Mouse (Mus musculus): ENCODE results near the gene Fpr2. TPM values are rescaled to one million over a fixed set of nuclear protein-coding genes. Genes with fewer than 3 reads are reported as not detected.

The Fpr2 gene
- 100 to 1,000 TPM; 343 to 403 TPM for total RNA-seq (2023)

DNA sequence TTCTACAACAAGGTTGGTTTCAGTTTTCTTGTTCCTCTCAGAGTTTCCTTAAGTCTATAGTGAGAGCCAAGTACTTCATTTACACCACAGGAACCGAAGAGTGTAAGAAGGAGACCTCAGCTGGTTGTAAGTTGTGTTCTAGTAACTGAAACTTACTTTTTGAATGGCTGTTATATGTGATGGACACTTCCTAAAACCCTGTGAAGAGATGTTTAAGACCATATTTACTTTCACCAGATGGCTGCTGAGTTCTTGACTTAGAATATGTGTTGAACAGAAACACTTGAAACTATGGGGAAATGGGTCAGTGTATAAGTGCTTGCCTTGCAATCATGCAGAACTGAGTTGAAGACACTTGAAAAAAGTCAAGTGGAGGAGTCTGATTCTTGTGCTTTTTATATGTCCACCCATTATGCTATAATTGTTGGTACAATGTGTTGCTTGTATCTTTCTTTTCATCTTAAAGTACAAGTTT is at the start of gene Fpr2, which contains the start of gene Fpr3:
Gene Fpr2, plus strand, starts transcription at position 51 of the 475 bp plus-strand sequence.
Gene Fpr3, plus strand, starts transcription at position 79 of the 475 bp plus-strand sequence.

DNA sequence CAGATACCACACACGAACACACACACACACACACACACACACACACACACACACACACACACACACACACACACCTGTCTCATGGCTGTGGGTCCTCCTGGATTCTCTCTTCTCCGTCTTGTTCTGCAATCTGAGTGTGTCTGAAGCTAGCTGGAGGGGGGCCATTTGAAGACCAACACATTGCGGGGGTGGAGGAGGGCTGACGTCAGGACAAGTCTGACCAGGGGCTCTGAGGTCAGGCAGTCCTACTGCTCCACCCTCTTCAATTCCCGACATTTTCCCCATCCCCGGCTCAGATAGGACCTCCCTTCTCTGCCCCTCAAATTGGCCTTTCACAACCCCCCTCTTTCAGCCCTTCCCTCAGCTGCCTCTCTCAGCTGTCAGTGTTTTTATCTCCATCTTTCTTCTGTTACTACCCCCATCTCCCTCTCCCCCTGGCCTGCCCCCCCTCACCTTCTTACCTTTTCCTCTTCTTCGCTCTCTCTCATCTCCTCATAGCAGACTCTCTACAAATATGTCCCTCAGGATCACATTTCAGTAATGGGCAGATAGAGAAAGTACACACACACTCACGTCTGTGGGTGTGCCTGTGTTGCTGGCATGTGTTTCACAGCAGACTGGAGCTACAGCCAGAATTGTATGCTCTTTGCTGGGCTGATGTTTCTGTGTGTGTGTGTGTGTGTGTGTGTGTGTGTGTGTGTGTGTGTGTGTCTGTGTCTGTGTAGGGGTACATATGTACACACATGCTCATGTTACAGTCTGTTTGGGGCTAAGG is 32.4 kb upstream of the Fpr2 start, which contains the start of gene Has1:
Gene Has1, minus strand, starts transcription at position 142 of the 775 bp plus-strand sequence.

DNA sequence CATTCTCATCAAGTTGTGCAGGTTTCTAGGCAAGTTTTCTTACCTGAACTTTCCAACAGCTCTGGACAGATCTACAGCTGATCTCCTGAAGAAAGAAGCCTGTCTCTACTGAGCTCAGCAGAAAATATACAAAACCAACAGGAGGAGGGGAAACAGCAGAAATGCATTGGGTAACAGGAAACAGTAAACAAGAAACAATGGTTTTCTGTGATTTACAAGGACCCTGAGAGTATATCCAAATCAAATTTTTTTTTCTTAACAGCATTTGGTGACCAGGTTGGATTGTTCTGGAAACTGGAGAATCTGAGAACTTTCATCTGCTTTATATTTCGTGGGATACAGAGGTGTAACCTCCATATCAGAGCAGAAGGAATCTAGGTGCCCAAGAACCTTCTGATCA is 3.8 kb upstream of the Fpr2 start, which contains the start of gene Fpr1:
Gene Fpr1, minus strand, starts transcription at position 101 of the 400 bp plus-strand sequence.

Other genes with a start within 250 kb of the Fpr2 start
- not detected for gene Vmn2r90, start 184.1 kb upstream of the Fpr2 start, total RNA-seq (2023)
- gene Spaca6, start 60.7 kb upstream of the Fpr2 start, total RNA-seq (2023), result 1 to 10 TPM; 4.1 to 4.5 TPM
- gene Has1, start 32.6 kb upstream of the Fpr2 start, total RNA-seq (2023), result under 1 TPM in 1 of 2 experiments, not detected in 1; 0.24 TPM
- 100 to 1,000 TPM; 216 to 244 TPM for gene Fpr1, start 3.9 kb upstream of the Fpr2 start, total RNA-seq (2023)
- gene Fpr3, start within 50 bp of the Fpr2 start, total RNA-seq (2023), result under 1 TPM in 1 of 2 experiments, not detected in 1; 0.37 TPM
- gene Fpr-rs4, start 133.9 kb downstream of the Fpr2 start, total RNA-seq (2023), result not detected
- gene Vmn2r124, start 161.6 kb downstream of the Fpr2 start, total RNA-seq (2023), result not detected
- not detected for gene Vmn2r91, start 197.2 kb downstream of the Fpr2 start, total RNA-seq (2023)